Mouse (Mus musculus): ENCODE measurements around the gene 4930518I15Rik. TPM values are rescaled to one million over a fixed set of nuclear protein-coding genes. Genes with fewer than 3 reads are reported as not detected.

4930518I15Rik gene
- total and polyA plus RNA-seq, 2 experiments from 2014 or later, result 1.7 to 3.6 TPM

DNA sequence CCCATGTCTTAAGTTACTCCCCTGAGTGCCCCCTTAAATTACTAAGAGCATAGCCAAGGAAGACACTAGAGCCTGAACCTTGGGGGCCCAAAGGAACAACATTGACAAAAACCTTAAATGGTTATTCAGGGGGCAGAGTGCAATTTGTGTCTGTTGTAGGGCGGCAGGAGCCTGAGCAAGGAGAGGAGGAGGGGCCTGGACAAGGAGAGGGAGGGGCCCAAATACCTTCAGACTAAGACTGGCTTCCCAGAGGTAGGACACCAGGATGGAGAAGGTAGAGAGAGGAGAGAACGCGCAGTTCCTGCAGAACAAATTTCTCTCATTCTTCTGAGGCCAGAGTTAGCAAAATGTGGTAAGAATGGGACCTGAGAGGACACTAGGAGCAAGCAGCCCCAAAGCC is 42.3 kb downstream of the 4930518I15Rik start:
- Histone ChIP-seq H3K36me3 (ENCODE audit: insufficient read depth, low read length) (no peaks in the 10 kb centered on the region), H3K27me3 (ENCODE audit: insufficient read depth, low read length) (no peaks in the 10 kb centered on the region), H3K9ac (replicated peaks; ENCODE audit: low read length) (no peak overlapping the region), H3K27ac (no peak overlapping the region), H3K4me2 (ENCODE audit: low read depth, low read length) (no peak overlapping the region), H3K9me3 (ENCODE audit: low read length) (no peaks in the 10 kb centered on the region), H3K4me1 (ENCODE audit: insufficient read depth, low read length) (no peaks in the 10 kb centered on the region), H3K4me3 (ENCODE audit: low read length) (no peak overlapping the region)
- no peak for DNase-seq (ENCODE audit: low spot score)
- no peak for TF ChIP-seq CTCF (IDR thresholded peaks at IDR 0.05; ENCODE audit: low read depth)
- 72% methylated on average over 3 of the region's 3 CpGs for WGBS
- no peak for ATAC-seq

DNA sequence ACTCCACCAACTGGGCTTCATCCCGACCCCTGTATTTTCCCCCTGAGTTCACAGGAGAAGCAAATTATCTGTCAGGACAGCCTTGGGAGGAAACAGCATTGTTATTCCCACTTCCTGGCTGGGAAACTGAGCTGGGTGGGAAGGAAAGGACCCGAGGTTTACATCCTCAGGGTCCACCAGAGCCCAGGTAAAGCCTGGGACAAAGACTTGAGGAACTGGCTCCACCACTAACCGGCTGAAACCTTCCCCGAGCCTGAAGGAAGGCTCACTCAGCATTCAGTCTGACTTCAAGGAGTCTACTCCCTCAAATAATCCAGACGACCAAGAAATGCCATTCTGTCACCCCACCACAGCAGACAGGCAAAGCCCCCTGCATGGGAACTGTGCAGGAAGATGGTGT is 42.9 kb downstream of the 4930518I15Rik start:
- Histone ChIP-seq H3K4me3 (ENCODE audit: low read length) (no peak overlapping the region), H3K27me3 (ENCODE audit: insufficient read depth, low read length) (no peaks in the 10 kb centered on the region), H3K4me2 (ENCODE audit: low read depth, low read length) (no peak overlapping the region), H3K4me1 (ENCODE audit: insufficient read depth, low read length) (no peaks in the 10 kb centered on the region), H3K27ac (no peak overlapping the region), H3K9ac (replicated peaks; ENCODE audit: low read length) (no peak overlapping the region), H3K9me3 (ENCODE audit: low read length) (no peaks in the 10 kb centered on the region), H3K36me3 (ENCODE audit: insufficient read depth, low read length) (no peaks in the 10 kb centered on the region)
- no peak for TF ChIP-seq CTCF (IDR thresholded peaks at IDR 0.05; ENCODE audit: low read depth)
- ATAC-seq (no peak), DNase-seq (ENCODE audit: low spot score) (no peak)
- 43% methylated on average over 5 of the region's 5 CpGs for whole genome bisulfite sequencing

DNA sequence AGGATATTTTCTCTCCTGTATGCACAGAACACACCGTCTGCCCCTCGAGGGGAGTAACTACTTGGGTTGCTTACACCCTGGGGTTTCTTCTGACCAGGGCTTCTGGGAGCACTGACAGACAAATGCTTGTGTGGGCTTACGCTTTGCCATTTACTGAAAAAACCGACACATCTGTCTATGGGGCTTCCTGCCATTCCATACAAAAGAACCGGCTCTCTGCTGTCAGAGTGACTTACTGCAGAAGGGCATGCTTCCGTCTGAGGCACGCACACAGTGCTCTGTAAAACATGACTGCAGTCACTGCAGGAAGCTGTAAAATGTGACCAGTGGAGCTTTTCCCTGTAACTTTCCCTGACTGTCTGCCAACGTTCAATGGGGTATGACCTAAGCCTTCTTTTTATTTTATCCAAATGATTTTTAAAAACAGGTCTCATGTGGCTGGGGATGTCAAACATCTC is 43.4 kb downstream of the 4930518I15Rik start:
- no peak overlapping the region for H3K9ac ChIP-seq (replicated peaks; ENCODE audit: low read length)
- ATAC-seq, result no peak
- no peak overlapping the region for H3K27ac ChIP-seq
- H3K36me3 ChIP-seq (ENCODE audit: insufficient read depth, low read length), result no peaks in the 10 kb centered on the region
- DNase-seq (ENCODE audit: low spot score), result peak; percentile 15
- no peaks in the 10 kb centered on the region for H3K27me3 ChIP-seq (ENCODE audit: insufficient read depth, low read length)
- H3K4me1 ChIP-seq (ENCODE audit: insufficient read depth, low read length), result no peaks in the 10 kb centered on the region
- no peak overlapping the region for H3K4me3 ChIP-seq (ENCODE audit: low read length)
- H3K4me2 ChIP-seq (ENCODE audit: low read depth, low read length), result no peak overlapping the region
- no peak for TF ChIP-seq CTCF (IDR thresholded peaks at IDR 0.05; ENCODE audit: low read depth)
- no peaks in the 10 kb centered on the region for H3K9me3 ChIP-seq (ENCODE audit: low read length)
- 5% methylated on average over 8 of the region's 8 CpGs for WGBS

DNA sequence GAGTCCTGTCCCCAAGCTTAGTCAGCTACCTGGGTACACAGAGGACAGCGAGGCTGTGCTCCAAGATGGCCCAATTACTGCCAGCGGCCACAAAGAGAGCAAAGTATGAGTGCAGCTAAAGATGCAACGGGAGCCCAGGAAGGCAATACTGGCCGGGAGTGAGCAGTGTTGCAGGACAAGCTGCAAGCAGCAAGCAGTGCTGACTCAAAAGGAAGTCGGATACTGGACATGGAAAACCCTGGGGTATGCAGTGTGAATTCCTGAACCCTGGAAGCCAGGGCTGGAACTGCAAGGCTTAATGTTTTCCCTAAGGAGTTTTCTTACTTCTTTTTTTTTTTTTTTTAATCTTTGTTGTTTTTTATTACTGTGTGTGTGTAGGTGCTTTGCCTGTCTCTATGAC is 46.2 kb downstream of the 4930518I15Rik start:
- no peaks in the 10 kb centered on the region for H3K27me3 ChIP-seq (ENCODE audit: insufficient read depth, low read length)
- TF ChIP-seq CTCF (IDR thresholded peaks at IDR 0.05; ENCODE audit: low read depth), result no peak
- no peak overlapping the region for H3K4me2 ChIP-seq (ENCODE audit: low read depth, low read length)
- 81% methylated on average over 5 of the region's 5 CpGs for WGBS
- H3K9ac ChIP-seq (replicated peaks; ENCODE audit: low read length), result no peak overlapping the region
- no peaks in the 10 kb centered on the region for H3K36me3 ChIP-seq (ENCODE audit: insufficient read depth, low read length)
- DNase-seq (ENCODE audit: low spot score) (no peak), ATAC-seq (no peak)
- no peak overlapping the region for H3K27ac ChIP-seq
- no peaks in the 10 kb centered on the region for H3K9me3 ChIP-seq (ENCODE audit: low read length)
- no peaks in the 10 kb centered on the region for H3K4me1 ChIP-seq (ENCODE audit: insufficient read depth, low read length)
- no peak overlapping the region for H3K4me3 ChIP-seq (ENCODE audit: low read length)

DNA sequence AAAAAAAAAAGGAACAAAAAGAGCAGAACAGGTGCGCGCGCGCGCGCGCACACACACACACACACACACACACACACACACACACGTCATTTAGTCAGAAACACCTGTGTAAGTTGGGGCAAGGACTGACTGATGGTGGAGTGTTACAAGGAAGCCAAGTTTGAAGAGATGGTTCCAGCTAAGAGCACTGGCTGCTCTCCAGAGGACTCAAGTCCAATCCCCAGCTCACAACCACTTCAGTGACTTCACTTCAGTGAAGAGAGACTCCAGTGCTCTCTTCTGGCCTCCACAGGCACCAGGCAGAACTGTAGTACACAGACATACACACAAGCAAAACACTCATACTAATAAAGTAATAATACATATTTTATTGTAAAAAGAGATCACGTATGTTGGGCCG is 47.0 kb downstream of the 4930518I15Rik start:
- TF ChIP-seq CTCF (IDR thresholded peaks at IDR 0.05; ENCODE audit: low read depth), result no peak
- Histone ChIP-seq H3K36me3 (ENCODE audit: insufficient read depth, low read length) (no peaks in the 10 kb centered on the region), H3K27ac (no peak overlapping the region), H3K9me3 (ENCODE audit: low read length) (no peaks in the 10 kb centered on the region), H3K27me3 (ENCODE audit: insufficient read depth, low read length) (no peaks in the 10 kb centered on the region), H3K4me1 (ENCODE audit: insufficient read depth, low read length) (no peaks in the 10 kb centered on the region), H3K4me3 (ENCODE audit: low read length) (no peak overlapping the region), H3K4me2 (ENCODE audit: low read depth, low read length) (no peak overlapping the region), H3K9ac (replicated peaks; ENCODE audit: low read length) (no peak overlapping the region)
- DNase-seq (ENCODE audit: low spot score) (peak; percentile 3), ATAC-seq (no peak)
- 97% methylated on average over 10 of the region's 10 CpGs for WGBS

DNA sequence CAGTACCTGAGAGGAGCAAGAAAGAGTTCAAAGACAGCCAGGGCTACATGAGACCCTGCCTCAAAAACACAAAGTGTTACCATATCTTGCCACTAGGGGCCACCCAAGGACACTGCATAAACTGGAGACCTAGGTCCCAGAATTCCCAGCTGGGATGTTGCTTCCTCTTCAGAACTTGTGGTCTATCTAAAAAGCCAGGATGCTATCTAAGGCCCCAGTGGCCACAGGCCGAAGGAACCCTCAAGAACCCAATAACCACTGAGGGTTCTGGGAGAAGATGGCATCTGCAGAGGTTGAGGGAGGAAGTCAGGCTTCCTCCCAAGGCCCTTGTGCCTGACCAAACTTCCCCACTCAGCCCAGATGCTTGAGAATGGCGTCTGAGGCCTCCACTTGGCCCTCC is 48.2 kb downstream of the 4930518I15Rik start:
- ATAC-seq (peak; percentile 49; the same call in 1 of the 2 replicates), DNase-seq (ENCODE audit: low spot score) (peak; percentile 88)
- Histone ChIP-seq H3K4me3 (ENCODE audit: low read length) (no peak overlapping the region), H3K27ac (no peak overlapping the region), H3K4me1 (ENCODE audit: insufficient read depth, low read length) (no peaks in the 10 kb centered on the region), H3K9ac (replicated peaks; ENCODE audit: low read length) (no peak overlapping the region), H3K27me3 (ENCODE audit: insufficient read depth, low read length) (no peaks in the 10 kb centered on the region), H3K36me3 (ENCODE audit: insufficient read depth, low read length) (no peaks in the 10 kb centered on the region), H3K4me2 (ENCODE audit: low read depth, low read length) (no peak overlapping the region), H3K9me3 (ENCODE audit: low read length) (no peaks in the 10 kb centered on the region)
- peak; percentile 94 for TF ChIP-seq CTCF (IDR thresholded peaks at IDR 0.05; ENCODE audit: low read depth)
- WGBS, result 50% methylated on average over 2 of the region's 2 CpGs

DNA sequence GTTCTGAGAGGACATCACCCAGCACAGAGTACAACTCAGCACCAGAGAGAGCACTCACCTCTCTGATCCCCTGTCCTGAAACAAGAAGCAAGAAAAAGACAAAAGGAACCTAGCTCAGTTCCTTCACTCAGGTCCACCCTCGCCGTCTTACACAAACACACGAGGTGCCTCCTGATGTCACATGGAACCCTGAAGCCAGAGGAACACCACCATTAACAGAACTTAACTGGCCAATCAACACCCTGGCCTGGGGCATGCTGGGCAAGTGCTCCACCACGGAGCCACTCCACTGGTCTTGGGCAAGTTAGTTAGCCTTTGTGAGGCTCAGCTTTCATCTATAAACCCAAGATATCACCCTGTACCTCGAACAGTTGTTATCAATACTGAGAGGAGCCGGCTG is 50.9 kb downstream of the 4930518I15Rik start:
- Histone ChIP-seq H3K27ac (no peak overlapping the region), H3K27me3 (ENCODE audit: insufficient read depth, low read length) (no peaks in the 10 kb centered on the region), H3K9me3 (ENCODE audit: low read length) (no peaks in the 10 kb centered on the region), H3K9ac (replicated peaks; ENCODE audit: low read length) (no peak overlapping the region), H3K4me2 (ENCODE audit: low read depth, low read length) (no peak overlapping the region), H3K4me1 (ENCODE audit: insufficient read depth, low read length) (no peaks in the 10 kb centered on the region), H3K4me3 (ENCODE audit: low read length) (no peak overlapping the region), H3K36me3 (ENCODE audit: insufficient read depth, low read length) (no peaks in the 10 kb centered on the region)
- DNase-seq (ENCODE audit: low spot score), result no peak
- TF ChIP-seq CTCF (IDR thresholded peaks at IDR 0.05; ENCODE audit: low read depth), result no peak
- no peak for ATAC-seq
- 74% methylated on average over 6 of the region's 6 CpGs for WGBS

Other genes starting within 250 kb of the 4930518I15Rik start
- 166 and 190 TPM in 2 replicates for gene Dlgap4, start 244.2 kb downstream of the 4930518I15Rik start, total RNA-seq (2014; rRNA removed)
- 168 and 173 TPM in 2 replicates for gene Dlgap4, start 244.2 kb downstream of the 4930518I15Rik start, polyA plus RNA-seq (2015; fragmentation: Nextera tagmentation; extraction: Ambion mirVana)
- gene Myl9, start 82.5 kb downstream of the 4930518I15Rik start, total RNA-seq (2014; rRNA removed), result 38.4 and 41.7 TPM in 2 replicates
- gene Myl9, start 82.5 kb downstream of the 4930518I15Rik start, polyA plus RNA-seq (2015; fragmentation: Nextera tagmentation; extraction: Ambion mirVana), result 32.5 and 38.4 TPM in 2 replicates
- gene Tgif2, start 17.9 kb downstream of the 4930518I15Rik start, total RNA-seq (2014; rRNA removed), result 18.2 and 26.6 TPM in 2 replicates
- 12.6 and 14.4 TPM in 2 replicates for gene Tgif2, start 17.9 kb downstream of the 4930518I15Rik start, polyA plus RNA-seq (2015; fragmentation: Nextera tagmentation; extraction: Ambion mirVana)
- gene Rab5if, start 5.2 kb upstream of the 4930518I15Rik start, total RNA-seq (2014; rRNA removed), result 131 and 135 TPM in 2 replicates
- 158 and 160 TPM in 2 replicates for gene Rab5if, start 5.2 kb upstream of the 4930518I15Rik start, polyA plus RNA-seq (2015; fragmentation: Nextera tagmentation; extraction: Ambion mirVana)
- 0.68 TPM in 1 of 2 replicates, not detected in the other for gene Sla2, start 29.2 kb upstream of the 4930518I15Rik start, total RNA-seq (2014; rRNA removed)
- 0.13 and 0.15 TPM in 2 replicates for gene Sla2, start 29.2 kb upstream of the 4930518I15Rik start, polyA plus RNA-seq (2015; fragmentation: Nextera tagmentation; extraction: Ambion mirVana)
- 177 and 183 TPM in 2 replicates for gene Ndrg3, start 134.1 kb upstream of the 4930518I15Rik start, total RNA-seq (2014; rRNA removed)
- gene Ndrg3, start 134.1 kb upstream of the 4930518I15Rik start, polyA plus RNA-seq (2015; fragmentation: Nextera tagmentation; extraction: Ambion mirVana), result 162 and 167 TPM in 2 replicates
- gene Dsn1, start 149.2 kb upstream of the 4930518I15Rik start, total RNA-seq (2014; rRNA removed), result 6.3 and 9.5 TPM in 2 replicates
- 11.9 and 12.7 TPM in 2 replicates for gene Dsn1, start 149.2 kb upstream of the 4930518I15Rik start, polyA plus RNA-seq (2015; fragmentation: Nextera tagmentation; extraction: Ambion mirVana)
- 120 and 151 TPM in 2 replicates for gene Soga1, start 221.3 kb upstream of the 4930518I15Rik start, total RNA-seq (2014; rRNA removed)
- gene Soga1, start 221.3 kb upstream of the 4930518I15Rik start, polyA plus RNA-seq (2015; fragmentation: Nextera tagmentation; extraction: Ambion mirVana), result 3.5 and 3.6 TPM in 2 replicates
- gene Tldc2, start 229.1 kb upstream of the 4930518I15Rik start, total RNA-seq (2014; rRNA removed), result not detected in 2 replicates
- 0.43 TPM in 1 of 2 replicates, not detected in the other for gene Tldc2, start 229.1 kb upstream of the 4930518I15Rik start, polyA plus RNA-seq (2015; fragmentation: Nextera tagmentation; extraction: Ambion mirVana)